25 mouse cellular contexts compared by ENCODE assay signal in genomic region chr14:77526262-77526661, GRCm38 (mm10).
DNase-seq lines count a peak whose midpoint lies in the region; ATAC-seq and TF ChIP-seq lines count a peak whose summit lies in the region.
"Had no signal": no experiment of that assay in that cellular context is flagged by ENCODE, and none has a peak within 500 bp of the region (broad histone marks: within the 10 kb centered on the region; RNA-seq: fewer than 3 reads in every experiment).

No protein-coding gene starts in this region.

- 96% methylated on average over 1 of the region's 1 CpGs for WGBS in limb, embryonic 10.5 days

- peak; percentile 49 for DNase-seq in 416B (ENCODE audit: low read depth)
- peak; percentile 3 for DNase-seq in limb, embryonic 10.5 days (ENCODE audit: low spot score)
- DNase-seq in spleen, adult 18-20 months: no peak
- DNase-seq in frontal cortex, postnatal 14 days (ENCODE audit: low spot score in 2 of 2): no peak
- DNase-seq: adrenal gland, adult 8-10 months; adrenal gland, postnatal 25 days; cerebellum, adult 18-20 months; cerebellum, adult 9-10 months; cerebellum, postnatal 14 days; gastrocnemius, postnatal 10 days; gastrocnemius, postnatal 36 days; heart, adult 18-20 months; heart, postnatal 10 days; heart, postnatal 4 days had no signal

- no peak for TF ChIP-seq POLR2A in bone marrow macrophage, adult 2 months (IDR thresholded peaks at IDR 0.05; ENCODE audit: borderline replicate concordance, low read depth, low read length)

- H3K36me3 ChIP-seq in limb, embryonic 10.5 days: no peaks in the 10 kb centered on the region
- H3K36me3 ChIP-seq: embryonic facial prominence, embryonic 12.5 days; embryonic facial prominence, embryonic 15.5 days; forebrain, embryonic 15.5 days; heart, embryonic 12.5 days; heart, embryonic 15.5 days had no signal

- no peak overlapping the region for H3K4me3 ChIP-seq in bone marrow macrophage, adult 2 months (ENCODE audit: insufficient read depth, low read length)
- no peak overlapping the region for H3K4me3 ChIP-seq in limb, embryonic 10.5 days
- H3K4me3 ChIP-seq: embryonic facial prominence, embryonic 12.5 days; embryonic facial prominence, embryonic 15.5 days; forebrain, embryonic 15.5 days; heart, embryonic 12.5 days; heart, embryonic 15.5 days had no signal

- H3K4me1 ChIP-seq in bone marrow macrophage, adult 2 months (ENCODE audit: control insufficient read depth, insufficient read depth, low read length): peaks cover 21% of the 10 kb centered on the region
- H3K4me1 ChIP-seq in limb, embryonic 10.5 days: no peaks in the 10 kb centered on the region
- H3K4me1 ChIP-seq: embryonic facial prominence, embryonic 12.5 days; embryonic facial prominence, embryonic 15.5 days; forebrain, embryonic 15.5 days; heart, embryonic 12.5 days; heart, embryonic 15.5 days had no signal

- TF ChIP-seq CTCF in bone marrow macrophage, adult 2 months (IDR thresholded peaks at IDR 0.05; ENCODE audit: low read depth, low read length): no peak

- no peaks in the 10 kb centered on the region for H3K27me3 ChIP-seq in limb, embryonic 10.5 days (ENCODE audit: low read depth, poor library complexity, severe bottlenecking)
- H3K27me3 ChIP-seq: embryonic facial prominence, embryonic 12.5 days; embryonic facial prominence, embryonic 15.5 days; forebrain, embryonic 15.5 days; heart, embryonic 12.5 days; heart, embryonic 15.5 days had no signal

- H3K27ac ChIP-seq in bone marrow macrophage, adult 2 months (ENCODE audit: insufficient read depth, low read depth, low read length): peak overlapping the region; percentile 71; the same call in 1 of the 2 replicates
- no peak overlapping the region for H3K27ac ChIP-seq in limb, embryonic 10.5 days
- H3K27ac ChIP-seq: embryonic facial prominence, embryonic 12.5 days; embryonic facial prominence, embryonic 15.5 days; forebrain, embryonic 15.5 days; heart, embryonic 15.5 days; hindbrain, embryonic 14.5 days; hindbrain, postnatal 0 days had no signal

- no peaks in the 10 kb centered on the region for H3K9me3 ChIP-seq in limb, embryonic 10.5 days (replicated peaks)
- H3K9me3 ChIP-seq: embryonic facial prominence, embryonic 12.5 days; embryonic facial prominence, embryonic 15.5 days; forebrain, embryonic 15.5 days; heart, embryonic 12.5 days; heart, embryonic 15.5 days had no signal

- peak; percentile 77 for ATAC-seq in monocyte, adult 5-6 weeks (replicated peaks; ENCODE audit: insufficient number of reproducible peaks, low FRiP score, low TSS enrichment, poor library complexity, severe bottlenecking)
- ATAC-seq in inflammation-experienced regulatory T-cells, adult 6 months: no peak
- ATAC-seq: activated CD4-positive, CD25-positive, alpha-beta regulatory T cell, adult 4 months; forebrain, embryonic 15.5 days; hindbrain, postnatal 0 days had no signal

Comparison
In these comparisons a context has a peak if more than half of its experiments do, and no peak if none do; other contexts are left out.
1. DNase-seq: peak in 416B (single experiment) and limb, embryonic 10.5 days (single experiment); none in spleen, adult 18-20 months (0 of 2) and frontal cortex, postnatal 14 days (0 of 2).